Mouse (Mus musculus): ENCODE measurements around the gene Gm39115. TPM values are rescaled to one million over a fixed set of nuclear protein-coding genes. Genes with fewer than 3 reads are reported as not detected.

The Gm39115 gene
- polyA plus RNA-seq, 1 experiment from 2014 or later, result not detected

- Histone ChIP-seq H3K27me3 (replicated peaks) (peaks cover 100% of the 10 kb centered on the region), H3K27ac (peak overlapping the region; percentile 90), H3K4me2 (peak overlapping the region; percentile 84), H3K9ac (peak overlapping the region; percentile 99), H3K36me3 (peaks cover 4% of the 10 kb centered on the region; the same call in 1 of the 2 replicates), H3K4me1 (peaks cover 67% of the 10 kb centered on the region), H3K9me3 (replicated peaks) (no peaks in the 10 kb centered on the region), H3K4me3 (peak overlapping the region; percentile 87)
- 1% methylated on average over 85 of the region's 89 CpGs for WGBS (ENCODE audit: insufficient replicate concordance)
- ATAC-seq, result peak; percentile 57
Measured at GRCm38 (mm10) chr7:142094301-142095143, 41.3 kb downstream of the Gm39115 start.

GRCm38 (mm10) chr7:142093696-142094240, 42.1 kb downstream of the Gm39115 start:
- H3K4me2 ChIP-seq, result peak overlapping the region; percentile 84
- WGBS (ENCODE audit: insufficient replicate concordance), result 27% methylated on average over 6 of the region's 6 CpGs
- peaks cover 74% of the 10 kb centered on the region for H3K4me1 ChIP-seq
- peaks cover 100% of the 10 kb centered on the region for H3K27me3 ChIP-seq (replicated peaks)
- H3K36me3 ChIP-seq, result peaks cover 4% of the 10 kb centered on the region; the same call in 1 of the 2 replicates
- peak overlapping the region; percentile 99 for H3K9ac ChIP-seq
- peak; percentile 35 for ATAC-seq
- peak overlapping the region; percentile 90 for H3K27ac ChIP-seq
- peak overlapping the region; percentile 87 for H3K4me3 ChIP-seq
- H3K9me3 ChIP-seq (replicated peaks), result no peaks in the 10 kb centered on the region

GRCm38 (mm10) chr7:142092991-142093390, 42.8 kb downstream of the Gm39115 start:
- H3K4me3 ChIP-seq, result peak overlapping the region; percentile 87
- no peak for ATAC-seq
- peaks cover 82% of the 10 kb centered on the region for H3K4me1 ChIP-seq
- H3K27ac ChIP-seq, result peak overlapping the region; percentile 90
- H3K27me3 ChIP-seq (replicated peaks), result peaks cover 100% of the 10 kb centered on the region
- peak overlapping the region; percentile 84 for H3K4me2 ChIP-seq
- H3K9ac ChIP-seq, result peak overlapping the region; percentile 99
- WGBS (ENCODE audit: insufficient replicate concordance), result 37% methylated on average over 1 of the region's 1 CpGs
- H3K9me3 ChIP-seq (replicated peaks), result no peaks in the 10 kb centered on the region
- peaks cover 9% of the 10 kb centered on the region for H3K36me3 ChIP-seq

- peak overlapping the region; percentile 84; the same call in 1 of the 2 replicates for H3K4me2 ChIP-seq
- H3K4me3 ChIP-seq, result no peak overlapping the region
- H3K36me3 ChIP-seq, result peaks cover 10% of the 10 kb centered on the region
- no peak overlapping the region for H3K27ac ChIP-seq
- H3K4me1 ChIP-seq, result peaks cover 88% of the 10 kb centered on the region
- ATAC-seq, result no peak
- H3K27me3 ChIP-seq (replicated peaks), result peaks cover 89% of the 10 kb centered on the region
- WGBS (ENCODE audit: insufficient replicate concordance), result 13% methylated on average over 4 of the region's 4 CpGs
- H3K9ac ChIP-seq, result peak overlapping the region; percentile 99
- no peaks in the 10 kb centered on the region for H3K9me3 ChIP-seq (replicated peaks)
Measured at GRCm38 (mm10) chr7:142091848-142092247, 44.0 kb downstream of the Gm39115 start.

GRCm38 (mm10) chr7:142089648-142090447, 46.0 kb downstream of the Gm39115 start:
- Histone ChIP-seq H3K9me3 (replicated peaks) (no peaks in the 10 kb centered on the region), H3K4me3 (no peak overlapping the region), H3K4me1 (peaks cover 98% of the 10 kb centered on the region), H3K36me3 (peaks cover 22% of the 10 kb centered on the region), H3K27me3 (replicated peaks) (peaks cover 79% of the 10 kb centered on the region), H3K9ac (peak overlapping the region; percentile 75), H3K4me2 (peak overlapping the region; percentile 15; the same call in 1 of the 2 replicates), H3K27ac (peak overlapping the region; percentile 99)
- WGBS (ENCODE audit: insufficient replicate concordance), result 61% methylated on average over 17 of the region's 17 CpGs
- no peak for ATAC-seq

GRCm38 (mm10) chr7:142088886-142089285, 46.9 kb downstream of the Gm39115 start:
- H3K4me1 ChIP-seq, result peaks cover 98% of the 10 kb centered on the region
- peak overlapping the region; percentile 75 for H3K9ac ChIP-seq
- no peaks in the 10 kb centered on the region for H3K9me3 ChIP-seq (replicated peaks)
- WGBS (ENCODE audit: insufficient replicate concordance), result 13% methylated on average over 5 of the region's 5 CpGs
- peak overlapping the region; percentile 68 for H3K4me2 ChIP-seq
- ATAC-seq, result peak; percentile 15; the same call in 1 of the 2 replicates
- H3K27me3 ChIP-seq (replicated peaks), result peaks cover 79% of the 10 kb centered on the region
- H3K36me3 ChIP-seq, result peaks cover 32% of the 10 kb centered on the region
- no peak overlapping the region for H3K4me3 ChIP-seq
- peak overlapping the region; percentile 99 for H3K27ac ChIP-seq

- Histone ChIP-seq H3K9ac (peak overlapping the region; percentile 75), H3K4me2 (peak overlapping the region; percentile 68), H3K27me3 (replicated peaks) (peaks cover 79% of the 10 kb centered on the region), H3K36me3 (peaks cover 49% of the 10 kb centered on the region), H3K27ac (peak overlapping the region; percentile 99), H3K9me3 (replicated peaks) (no peaks in the 10 kb centered on the region), H3K4me3 (peak overlapping the region; percentile 20), H3K4me1 (peaks cover 86% of the 10 kb centered on the region)
- ATAC-seq, result peak; percentile 98
- 43% methylated on average over 1 of the region's 1 CpGs for WGBS (ENCODE audit: insufficient replicate concordance)
Measured at GRCm38 (mm10) chr7:142087069-142087652, 48.7 kb downstream of the Gm39115 start.

- Histone ChIP-seq H3K4me3 (peak overlapping the region; percentile 12; the same call in 1 of the 2 replicates), H3K27me3 (replicated peaks) (peaks cover 79% of the 10 kb centered on the region), H3K27ac (peak overlapping the region; percentile 99), H3K9ac (peak overlapping the region; percentile 71), H3K9me3 (replicated peaks) (no peaks in the 10 kb centered on the region), H3K4me2 (peak overlapping the region; percentile 68), H3K36me3 (peaks cover 57% of the 10 kb centered on the region), H3K4me1 (peaks cover 82% of the 10 kb centered on the region)
- 50% methylated on average over 4 of the region's 4 CpGs for WGBS (ENCODE audit: insufficient replicate concordance)
- ATAC-seq, result peak; percentile 38; the same call in 1 of the 2 replicates
Measured at GRCm38 (mm10) chr7:142086159-142086905, 49.5 kb downstream of the Gm39115 start.
